Mouse (Mus musculus) olfactory bulb, adult 2 months (tissue): ENCODE measurements around the gene Pvalb.

Experiments
- CTCF ChIP-seq: fragments of 200-500 bp; IDR thresholded peaks from 2 replicates; pipeline ENCODE4 v1.5.1; 2012; ENCODE audit warnings: low read depth, mild to moderate bottlenecking, low read length, moderate library complexity; ENCODE audit not compliant: insufficient read depth
- POLR2A ChIP-seq: fragments of 200-500 bp; IDR thresholded peaks from 2 replicates; pipeline ENCODE4 v1.6.1; 2012; ENCODE audit warnings: mild to moderate bottlenecking, low read depth, low read length, moderate library complexity; ENCODE audit not compliant: insufficient read depth

DNA sequence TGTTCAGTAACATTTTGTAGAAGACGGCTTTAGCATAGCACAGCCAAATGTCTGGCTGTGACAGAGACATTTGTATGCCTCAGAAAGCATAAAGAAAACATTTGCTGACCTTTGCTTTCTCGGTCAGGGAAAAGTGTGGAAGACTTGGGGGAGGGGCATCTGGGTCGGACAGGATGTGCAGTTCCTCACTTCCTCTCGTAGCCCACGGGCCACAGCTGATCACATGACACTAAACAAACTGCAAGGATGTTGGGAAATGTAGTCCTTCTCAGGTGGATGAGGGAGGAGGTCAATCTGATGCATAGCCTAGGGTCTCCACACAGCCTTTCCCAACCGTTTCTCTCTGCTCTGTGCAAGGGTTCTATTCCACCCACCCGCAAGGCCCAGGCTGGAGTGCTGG, 57.6 kb downstream of the Pvalb start:
- TF ChIP-seq CTCF (no peak), POLR2A (no peak)
